In the genomic region with DNA sequence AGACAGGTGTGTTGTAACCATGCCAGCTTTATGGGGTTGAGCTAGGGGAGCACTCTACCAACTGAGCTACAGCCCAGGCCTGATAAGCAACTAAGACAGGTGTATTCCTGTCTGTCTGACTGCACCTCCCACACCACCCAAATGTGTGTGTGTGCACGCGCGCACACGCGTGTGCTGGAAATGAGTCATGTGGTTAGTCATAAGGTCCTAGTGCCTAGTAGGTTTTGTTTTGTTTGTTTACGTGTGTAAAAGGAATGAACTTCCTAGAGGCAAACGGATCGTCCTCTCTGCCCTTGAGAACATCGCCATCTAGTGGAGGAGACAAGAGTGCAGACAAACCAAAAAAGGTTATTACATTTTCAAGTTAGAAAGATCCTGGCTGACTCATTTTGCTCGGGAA, we compare ENCODE assay signal across 8 mouse cellular contexts. TPM values are rescaled to one million over a fixed set of nuclear protein-coding genes. Genes with fewer than 3 reads are reported as not detected.
DNase-seq lines count a peak whose midpoint lies in the region; ATAC-seq and TF ChIP-seq lines count a peak whose summit lies in the region.

No protein-coding gene starts in this region.

- no peak overlapping the region for H3K9ac ChIP-seq in heart, postnatal 0 days (replicated peaks; ENCODE audit: low read depth, low read length)
- H3K9ac ChIP-seq in limb, embryonic 12.5 days (replicated peaks) = no peak overlapping the region
- H3K9ac ChIP-seq in midbrain, embryonic 12.5 days (replicated peaks) = no peak overlapping the region

- 8% methylated on average over 10 of the region's 10 CpGs for WGBS in heart, postnatal 0 days
- WGBS in limb, embryonic 12.5 days = 10% methylated on average over 10 of the region's 10 CpGs
- 10% methylated on average over 10 of the region's 10 CpGs for WGBS in midbrain, embryonic 12.5 days

- TF ChIP-seq CTCF in heart, postnatal 0 days (IDR thresholded peaks at IDR 0.05; ENCODE audit: low read depth) = peak; percentile 96

- peak overlapping the region; percentile 40 for H3K4me2 ChIP-seq in heart, postnatal 0 days (ENCODE audit: low read depth, low read length)
- peak overlapping the region; percentile 35; the same call in 1 of the 2 replicates for H3K4me2 ChIP-seq in limb, embryonic 12.5 days
- 0 out of 2 replicates have a peak overlapping the region, but pooled peaks have one; percentile 2 for H3K4me2 ChIP-seq in midbrain, embryonic 12.5 days (replicated peaks)

- no peaks in the 10 kb centered on the region for H3K27me3 ChIP-seq in heart, postnatal 0 days (ENCODE audit: control insufficient read depth, insufficient read depth, low read length)
- H3K27me3 ChIP-seq in limb, embryonic 12.5 days = no peaks in the 10 kb centered on the region
- H3K27me3 ChIP-seq in midbrain, embryonic 12.5 days = no peaks in the 10 kb centered on the region

- H3K4me3 ChIP-seq in heart, postnatal 0 days (ENCODE audit: low read depth, low read length) = no peak overlapping the region; the same call in 1 of the 2 replicates
- H3K4me3 ChIP-seq in limb, embryonic 12.5 days (replicated peaks) = no peak overlapping the region
- no peak overlapping the region for H3K4me3 ChIP-seq in midbrain, embryonic 12.5 days

- ATAC-seq in frontal cortex, adult (ENCODE audit: low TSS enrichment) = peak; percentile 67
- ATAC-seq in heart, postnatal 0 days (ENCODE audit: insufficient read depth, low read depth) = peak; percentile 78; the same call in 1 of the 2 replicates
- no peak for ATAC-seq in limb, embryonic 12.5 days (ENCODE audit: insufficient number of reproducible peaks, insufficient read depth, low FRiP score, low TSS enrichment, low read depth)
- ATAC-seq in midbrain, embryonic 12.5 days (ENCODE audit: low FRiP score, low read depth) = peak; percentile 30; the same call in 1 of the 2 replicates

- no peaks in the 10 kb centered on the region for H3K9me3 ChIP-seq in heart, postnatal 0 days (replicated peaks; ENCODE audit: control insufficient read depth, low read length)
- no peaks in the 10 kb centered on the region for H3K9me3 ChIP-seq in limb, embryonic 12.5 days
- H3K9me3 ChIP-seq in midbrain, embryonic 12.5 days = no peaks in the 10 kb centered on the region

- H3K36me3 ChIP-seq in heart, postnatal 0 days (replicated peaks; ENCODE audit: control insufficient read depth, insufficient read depth, low read length) = no peaks in the 10 kb centered on the region
- H3K36me3 ChIP-seq in limb, embryonic 12.5 days = no peaks in the 10 kb centered on the region
- no peaks in the 10 kb centered on the region for H3K36me3 ChIP-seq in midbrain, embryonic 12.5 days

- no peak for DNase-seq in frontal cortex, postnatal 36 days (ENCODE audit: low spot score in 2 of 2)
- peak; percentile 78 for DNase-seq in ES-CJ7 (ENCODE audit: low read depth, low spot score)
- DNase-seq in embryo, embryonic 11.5 days (ENCODE audit: low read depth, low spot score) = peak; percentile 31
- DNase-seq in heart, postnatal 0 days (ENCODE audit: low spot score) = peak; percentile 90
- DNase-seq in frontal cortex, postnatal 14 days (ENCODE audit: low spot score in 2 of 2) = no peak

- no peak for TF ChIP-seq EP300 in heart, postnatal 0 days (IDR thresholded peaks at IDR 0.05; ENCODE audit: low read depth)

- no peak overlapping the region for H3K27ac ChIP-seq in heart, postnatal 0 days (ENCODE audit: low read depth)
- H3K27ac ChIP-seq in limb, embryonic 12.5 days = no peak overlapping the region
- H3K27ac ChIP-seq in midbrain, embryonic 12.5 days (replicated peaks) = no peak overlapping the region

- no peaks in the 10 kb centered on the region for H3K4me1 ChIP-seq in heart, postnatal 0 days (ENCODE audit: control insufficient read depth, insufficient read depth)
- H3K4me1 ChIP-seq in limb, embryonic 12.5 days (replicated peaks) = no peaks in the 10 kb centered on the region
- no peaks in the 10 kb centered on the region for H3K4me1 ChIP-seq in midbrain, embryonic 12.5 days

RNA-seq across cellular contexts. Expression of a gene that starts 10.4 kb away (rescaled TPM):
- 15.5 and 18.6 TPM in 2 replicates for total RNA-seq in heart, postnatal 0 days (2014; rRNA removed; ENCODE audit: low replicate concordance)
- 9.5 and 11.1 TPM in 2 replicates for polyA plus RNA-seq in heart, postnatal 0 days (2015; fragmentation: Nextera tagmentation; extraction: Ambion mirVana)
- polyA plus RNA-seq in limb, embryonic 12.5 days (2016; fragmentation: Nextera tagmentation; extraction: Ambion mirVana) = 24.6 and 24.7 TPM in 2 replicates
- 25.0 and 26.2 TPM in 2 replicates for polyA plus RNA-seq in midbrain, embryonic 12.5 days (2016; fragmentation: Nextera tagmentation; extraction: Ambion mirVana)

Comparison
In these comparisons a context has a peak if more than half of its experiments do, and no peak if none do; other contexts are left out.
1. DNase-seq: peak in ES-CJ7 (single experiment), embryo, embryonic 11.5 days (single experiment) and heart, postnatal 0 days (single experiment); none in frontal cortex, postnatal 36 days (0 of 2) and frontal cortex, postnatal 14 days (0 of 2).
2. Peak in every context shown above with its lines, with median percentiles within 50 percentile points of each other: H3K4me2 ChIP-seq.